Mouse (Mus musculus): ENCODE measurements around the gene Zbtb8b.
A peak's percentile ranks its signal among the peaks of the same experiment; 100 is the strongest.

GRCm38 (mm10) chr4:129464286-129464815, 23.7 kb upstream of the Zbtb8b start:
- TF ChIP-seq TAL1 (IDR thresholded peaks at IDR 0.05; ENCODE audit: low read length) (no peak), GATA1 (IDR thresholded peaks at IDR 0.05; ENCODE audit: low read length) (peak; percentile 53)
